Mouse (Mus musculus) v-Abl transformed pro-B cells (cell line): ENCODE measurements around the gene 4930503E14Rik.
"Not testable (repeated sequence)": the region's sequence is repeated elsewhere in the genome, so short reads cannot be mapped to it uniquely, and the experiment has no call there.

Experiments used
- in situ Hi-C, 2 experiments: fragments of 400-800 bp; cut with MboI; formaldehyde crosslinking; loops; one replicate each; pipeline ENCODE4 v1.15.1; 2025; ENCODE audit not compliant: unreplicated experiment in 2 of 2

The 4930503E14Rik gene

DNA sequence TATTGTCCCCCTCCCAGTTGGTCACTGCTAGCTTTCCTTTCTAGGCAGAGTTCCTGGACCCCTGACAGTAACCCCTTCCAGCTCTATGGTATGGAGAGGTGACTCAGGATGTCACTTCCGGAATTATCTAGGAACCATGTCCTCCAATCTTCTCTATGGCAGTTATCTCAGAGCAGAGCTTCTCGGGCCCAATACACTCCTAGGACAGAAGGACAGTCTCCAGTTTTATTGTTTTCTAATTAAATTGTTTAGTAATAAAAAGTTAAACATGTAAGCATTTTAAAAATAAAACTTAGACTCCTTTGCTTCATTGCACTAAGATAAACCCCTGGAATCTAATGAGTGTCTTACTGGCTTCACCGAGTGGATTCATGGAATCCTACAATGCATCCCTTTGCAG is at the start of gene 4930503E14Rik:
Gene 4930503E14Rik (minus strand): TSS at position 101 of the 400 bp plus-strand sequence.
- in situ Hi-C loops: not testable (repeated sequence)

DNA sequence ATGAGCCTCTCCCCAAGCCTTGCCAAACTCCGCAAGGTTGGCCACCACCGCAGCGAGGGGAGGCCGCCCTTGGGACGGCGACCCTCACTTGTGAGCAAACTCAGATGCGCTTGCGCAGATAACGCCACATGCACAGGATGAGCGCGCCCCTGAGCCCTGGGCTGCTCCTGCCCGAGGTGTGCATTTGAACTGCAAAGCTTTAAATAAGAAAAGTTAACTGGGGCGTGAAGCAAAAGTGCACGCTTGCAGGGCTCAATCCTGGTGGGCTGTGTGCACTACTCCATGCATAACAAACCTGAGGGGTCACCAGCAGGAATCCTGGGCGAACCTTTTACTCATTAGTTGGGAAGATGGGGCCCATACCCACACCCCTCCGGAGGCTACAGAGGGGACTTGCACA is 35.0 kb upstream of the 4930503E14Rik start:
- in situ Hi-C loops: no loop called here

DNA sequence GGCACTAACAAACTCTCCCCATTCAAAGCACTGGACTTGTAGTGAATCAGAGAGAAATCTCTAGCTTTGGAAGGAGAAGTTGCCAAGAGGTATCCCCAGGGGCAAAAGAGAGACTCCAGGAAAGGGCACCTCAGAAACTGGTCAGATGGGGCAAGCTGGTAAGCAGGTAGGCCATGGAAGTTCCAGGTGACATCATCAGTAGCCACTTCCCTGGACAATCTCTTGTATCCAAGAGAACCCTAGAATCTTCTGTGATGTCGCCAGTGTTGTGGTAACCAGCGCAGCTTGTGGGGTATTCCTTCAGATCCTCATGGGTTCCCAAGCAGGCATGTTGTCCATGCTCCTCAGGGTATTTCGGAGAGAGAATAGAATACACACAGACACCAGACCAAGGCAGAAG is 15.7 kb downstream of the 4930503E14Rik start, which contains the start of gene Gm8212:
Gene Gm8212 (plus strand): TSS at position 301 of the 400 bp plus-strand sequence.
- in situ Hi-C loops: not testable (repeated sequence)

DNA sequence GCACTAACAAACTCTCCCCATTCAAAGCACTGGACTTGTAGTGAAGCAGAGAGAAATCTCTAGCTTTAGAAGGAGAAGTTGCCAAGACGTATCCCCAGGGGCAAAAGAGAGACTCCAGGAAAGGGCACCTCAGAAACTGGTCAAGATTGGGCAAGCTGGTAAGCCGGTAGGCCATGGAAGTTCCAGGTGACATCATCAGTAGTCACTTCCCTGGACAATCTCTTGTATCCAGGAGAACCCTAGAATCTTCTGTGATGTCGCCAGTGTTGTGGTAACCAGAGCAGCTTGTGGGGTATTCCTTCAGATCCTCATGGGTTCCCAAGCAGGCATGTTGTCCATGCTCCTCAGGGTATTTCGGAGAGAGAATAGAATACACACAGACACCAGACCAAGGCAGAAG is 89.5 kb downstream of the 4930503E14Rik start, which contains the start of gene Gm3327:
Gene Gm3327 (plus strand): TSS at position 301 of the 400 bp plus-strand sequence.
- in situ Hi-C loops: not testable (repeated sequence)
